Mouse (Mus musculus): Measurements from ENCODE around the gene Mctp1.

DNA sequence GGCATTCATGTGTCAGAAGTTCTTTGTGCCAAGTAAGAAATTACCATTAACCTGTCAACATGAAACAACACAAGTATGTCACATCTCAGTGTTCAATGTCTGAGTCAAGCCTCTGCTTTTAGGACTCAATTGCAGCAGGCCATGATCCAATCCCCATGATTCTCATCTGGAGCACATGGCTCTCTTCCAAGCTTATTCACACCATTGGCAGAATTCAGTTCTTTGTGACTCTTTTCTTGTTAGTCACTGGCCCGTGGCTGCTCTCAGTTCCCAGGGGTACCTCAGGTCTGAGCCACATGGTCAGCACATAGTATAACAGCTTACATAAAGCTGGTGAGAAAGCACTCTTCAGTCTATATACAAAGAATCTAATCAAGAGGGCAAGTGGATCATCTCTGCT is 138.8 kb downstream of the Mctp1 start:
- no peak for TF ChIP-seq GATA1 (IDR thresholded peaks at IDR 0.05; ENCODE audit: borderline replicate concordance, low read length)
- TF ChIP-seq FLI1 (IDR thresholded peaks at IDR 0.05; ENCODE audit: low read length) = no peak
